Mouse (Mus musculus) liver, embryonic 16.5 days (tissue): ENCODE data around the gene Nrp2. TPM values are rescaled to one million over a fixed set of nuclear protein-coding genes. Genes with fewer than 3 reads are reported as not detected.

Experiments used
- ATAC-seq: fragments of 200-750 bp; cut with Nextera tagmentation; 2 replicates; pipeline ENCODE4 v1.8.0; 2017; ENCODE audit warnings: low read depth, mild to moderate bottlenecking, moderate number of reproducible peaks, moderate library complexity
- H3K27ac ChIP-seq: fragments of 300-500 bp; sonication (generic); 2 replicates; pipeline ENCODE4 v1.5.1; 2014; ENCODE audit warnings: mild to moderate bottlenecking, low read length
- H3K27me3 ChIP-seq: fragments of 300-500 bp; sonication (generic); 2 replicates; pipeline ENCODE4 v1.6.1; 2014; ENCODE audit warnings: low read depth, low read length, mixed read lengths; ENCODE audit not compliant: control insufficient read depth, insufficient read depth
- H3K36me3 ChIP-seq: fragments of 300-500 bp; sonication (generic); 2 replicates; pipeline ENCODE4 v1.6.1; 2014; ENCODE audit warnings: mild to moderate bottlenecking; ENCODE audit not compliant: control insufficient read depth, insufficient read depth
- H3K4me1 ChIP-seq: fragments of 300-500 bp; sonication (generic); 2 replicates; pipeline ENCODE4 v1.6.1; 2014; ENCODE audit warnings: low read depth, low read length, mixed read lengths; ENCODE audit not compliant: control insufficient read depth
- H3K4me2 ChIP-seq: fragments of 300-500 bp; sonication (generic); 2 replicates; pipeline ENCODE4 v1.6.1; 2014; ENCODE audit warnings: low read depth, low read length, mixed read lengths
- H3K4me3 ChIP-seq: fragments of 300-500 bp; sonication (generic); 2 replicates; pipeline ENCODE4 v1.5.1; 2014; ENCODE audit warnings: low read depth, mild to moderate bottlenecking, low read length
- H3K9ac ChIP-seq: fragments of 300-500 bp; sonication (generic); 2 replicates; pipeline ENCODE4 v1.6.1; 2014; ENCODE audit warnings: low read depth, low read length
- H3K9me3 ChIP-seq: fragments of 300-500 bp; sonication (generic); replicated peaks from 2 replicates; pipeline ENCODE4 v1.6.1; 2016; ENCODE audit warnings: low read length; ENCODE audit not compliant: control insufficient read depth
- WGBS: fragments of 180-500 bp; shearing (Covaris S2); extraction: QIAGEN DNeasy Blood & Tissue Kit; methylation state at CpG from one replicate; pipeline ENCODE4 v1.1.7; 2014; ENCODE audit not compliant: insufficient replicate concordance; 5-methylcytosine and 5-hydroxymethylcytosine counted together
- polyA plus RNA-seq: library from polyadenylated mRNA; unstranded; fragments of >200 nt; fragmentation: Nextera tagmentation; extraction: Ambion mirVana; gene quantifications from 2 replicates; pipeline ENCODE4 v1.2.1, GENCODE M21; 2015

Nrp2 gene
- polyA plus RNA-seq, 1 experiment from 2014 or later: 0.91 TPM

GRCm38 (mm10) chr1:62725032-62725678 is 22.1 kb downstream of the Nrp2 start:
- no peak overlapping the region for H3K27ac ChIP-seq
- H3K9me3 ChIP-seq: no peaks in the 10 kb centered on the region
- H3K9ac ChIP-seq: no peak overlapping the region
- no peaks in the 10 kb centered on the region for H3K27me3 ChIP-seq
- WGBS: 49% methylated on average over 10 of the region's 10 CpGs
- no peak overlapping the region for H3K4me3 ChIP-seq
- no peaks in the 10 kb centered on the region for H3K36me3 ChIP-seq
- peaks cover 4% of the 10 kb centered on the region for H3K4me1 ChIP-seq
- peak; percentile 9; the same call in 1 of the 2 replicates for ATAC-seq
- H3K4me2 ChIP-seq: no peak overlapping the region

DNA sequence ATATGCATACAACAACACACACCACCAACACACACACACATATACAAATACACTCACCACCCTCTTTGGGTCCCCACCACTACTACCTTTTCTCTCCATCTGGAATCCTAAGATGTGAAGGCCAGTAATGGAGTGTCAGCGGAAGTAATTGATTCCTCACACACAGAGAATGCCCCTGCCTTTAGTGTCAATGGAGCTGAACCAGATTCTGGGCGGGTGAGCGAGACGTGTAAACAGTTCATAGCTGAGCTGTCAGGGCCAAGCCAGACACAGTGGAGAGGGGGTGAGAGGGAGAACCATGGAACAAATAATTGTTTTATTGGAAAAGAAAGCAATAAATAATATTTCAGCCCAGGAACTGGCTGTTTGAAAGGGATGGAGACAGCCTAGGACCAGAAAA is 24.1 kb downstream of the Nrp2 start:
- Histone ChIP-seq H3K4me2 (no peak overlapping the region), H3K4me3 (no peak overlapping the region), H3K27ac (no peak overlapping the region), H3K9me3 (no peaks in the 10 kb centered on the region), H3K4me1 (peaks cover 2% of the 10 kb centered on the region; the same call in 1 of the 2 replicates), H3K27me3 (no peaks in the 10 kb centered on the region), H3K36me3 (no peaks in the 10 kb centered on the region), H3K9ac (no peak overlapping the region)
- no peak for ATAC-seq
- WGBS: 69% methylated on average over 4 of the region's 4 CpGs

DNA sequence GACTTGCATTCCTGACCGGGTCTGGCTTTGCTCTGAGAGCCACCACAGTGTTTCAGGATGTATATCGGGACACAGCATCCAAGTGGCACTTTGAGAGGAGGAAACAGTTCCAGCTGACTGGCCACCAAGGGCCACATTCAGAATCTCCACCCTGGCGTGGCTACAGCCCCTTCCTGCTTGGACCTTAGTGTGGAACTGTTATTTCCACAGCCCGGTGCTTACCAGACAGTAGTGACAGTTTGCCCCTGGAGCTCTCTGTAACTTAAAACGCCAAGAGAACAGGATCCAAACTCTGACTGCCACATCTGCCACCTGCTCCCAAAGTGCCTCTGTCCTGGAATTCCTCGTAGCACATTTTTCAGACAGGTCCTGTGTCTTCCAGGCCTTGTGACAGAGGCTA is 25.3 kb downstream of the Nrp2 start:
- Histone ChIP-seq H3K9me3 (no peaks in the 10 kb centered on the region), H3K4me1 (peaks cover 2% of the 10 kb centered on the region; the same call in 1 of the 2 replicates), H3K27me3 (no peaks in the 10 kb centered on the region), H3K27ac (no peak overlapping the region), H3K9ac (no peak overlapping the region), H3K4me2 (no peak overlapping the region), H3K36me3 (no peaks in the 10 kb centered on the region), H3K4me3 (no peak overlapping the region)
- no peak for ATAC-seq
- 47% methylated on average over 6 of the region's 6 CpGs for WGBS

DNA sequence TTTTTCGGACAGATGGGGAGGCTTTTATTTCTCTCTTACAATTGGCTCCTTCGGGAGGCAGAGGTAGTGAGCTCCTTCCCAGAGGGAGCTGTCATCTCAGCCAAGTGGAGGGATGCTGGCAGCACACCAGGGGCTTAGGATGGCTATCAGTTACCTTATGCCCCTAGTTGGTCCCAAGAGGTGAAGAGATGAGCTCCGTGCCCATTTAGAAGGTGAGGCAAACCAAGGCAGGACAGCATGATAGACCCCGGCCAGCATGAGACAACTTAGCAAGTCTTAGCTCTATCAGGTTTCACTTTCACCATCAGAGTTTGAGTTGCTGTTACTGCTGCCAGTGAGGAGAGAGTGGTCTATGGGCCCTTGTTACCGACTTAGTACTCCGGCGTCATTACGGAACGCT is 25.8 kb downstream of the Nrp2 start:
- Histone ChIP-seq H3K4me1 (peaks cover 2% of the 10 kb centered on the region; the same call in 1 of the 2 replicates), H3K4me3 (no peak overlapping the region), H3K27ac (no peak overlapping the region), H3K4me2 (no peak overlapping the region), H3K27me3 (no peaks in the 10 kb centered on the region), H3K9ac (no peak overlapping the region), H3K36me3 (no peaks in the 10 kb centered on the region), H3K9me3 (no peaks in the 10 kb centered on the region)
- WGBS: 64% methylated on average over 9 of the region's 9 CpGs
- no peak for ATAC-seq

GRCm38 (mm10) chr1:62729345-62730150 is 26.5 kb downstream of the Nrp2 start:
- no peak for ATAC-seq
- no peak overlapping the region for H3K4me2 ChIP-seq
- no peaks in the 10 kb centered on the region for H3K27me3 ChIP-seq
- no peak overlapping the region for H3K4me3 ChIP-seq
- no peaks in the 10 kb centered on the region for H3K9me3 ChIP-seq
- no peak overlapping the region for H3K27ac ChIP-seq
- H3K4me1 ChIP-seq: peaks cover 2% of the 10 kb centered on the region; the same call in 1 of the 2 replicates
- H3K9ac ChIP-seq: no peak overlapping the region
- 39% methylated on average over 13 of the region's 13 CpGs for WGBS
- no peaks in the 10 kb centered on the region for H3K36me3 ChIP-seq

DNA sequence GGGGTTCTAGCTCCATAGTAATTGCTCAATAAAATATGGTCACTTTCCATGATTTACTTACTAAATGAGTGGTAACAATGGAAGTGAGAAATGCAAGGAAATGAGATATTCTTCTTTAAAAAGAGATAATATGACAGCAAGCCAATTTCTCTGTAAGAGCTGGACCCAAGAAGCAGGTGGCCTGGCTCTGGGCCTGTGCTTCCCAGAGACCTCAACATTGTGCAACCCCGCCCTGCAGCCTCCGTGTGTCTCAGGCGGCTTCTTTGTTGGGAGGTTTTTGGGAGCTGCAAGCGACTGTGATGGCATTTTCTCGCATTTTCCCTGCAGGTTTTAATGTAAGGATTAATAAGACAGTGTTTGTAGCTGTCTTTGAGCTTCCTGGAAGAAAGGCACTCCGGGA is 29.0 kb downstream of the Nrp2 start:
- no peak for ATAC-seq
- no peak overlapping the region for H3K27ac ChIP-seq
- 69% methylated on average over 6 of the region's 6 CpGs for WGBS

GRCm38 (mm10) chr1:62734420-62734931 is 31.4 kb downstream of the Nrp2 start:
- Histone ChIP-seq H3K4me2 (no peak overlapping the region), H3K9me3 (no peaks in the 10 kb centered on the region), H3K4me3 (no peak overlapping the region), H3K27ac (no peak overlapping the region), H3K9ac (no peak overlapping the region), H3K36me3 (no peaks in the 10 kb centered on the region), H3K27me3 (no peaks in the 10 kb centered on the region), H3K4me1 (no peaks in the 10 kb centered on the region)
- 51% methylated on average over 5 of the region's 5 CpGs for WGBS
- no peak for ATAC-seq

More for the DNA sequence above, 29.0 kb downstream of the Nrp2 start:
- H3K4me3 ChIP-seq: no peak overlapping the region
- H3K9ac ChIP-seq: no peak overlapping the region
- H3K4me2 ChIP-seq: no peak overlapping the region
- no peaks in the 10 kb centered on the region for H3K9me3 ChIP-seq
- no peaks in the 10 kb centered on the region for H3K27me3 ChIP-seq
- no peaks in the 10 kb centered on the region for H3K4me1 ChIP-seq
- H3K36me3 ChIP-seq: no peaks in the 10 kb centered on the region

GRCm38 (mm10) chr1:62734980-62735379 is 31.9 kb downstream of the Nrp2 start:
- Histone ChIP-seq H3K4me2 (no peak overlapping the region), H3K4me3 (no peak overlapping the region), H3K4me1 (no peaks in the 10 kb centered on the region), H3K36me3 (no peaks in the 10 kb centered on the region), H3K27ac (no peak overlapping the region), H3K9me3 (no peaks in the 10 kb centered on the region), H3K9ac (no peak overlapping the region), H3K27me3 (no peaks in the 10 kb centered on the region)
- no peak for ATAC-seq
- 71% methylated on average over 4 of the region's 4 CpGs for WGBS

DNA sequence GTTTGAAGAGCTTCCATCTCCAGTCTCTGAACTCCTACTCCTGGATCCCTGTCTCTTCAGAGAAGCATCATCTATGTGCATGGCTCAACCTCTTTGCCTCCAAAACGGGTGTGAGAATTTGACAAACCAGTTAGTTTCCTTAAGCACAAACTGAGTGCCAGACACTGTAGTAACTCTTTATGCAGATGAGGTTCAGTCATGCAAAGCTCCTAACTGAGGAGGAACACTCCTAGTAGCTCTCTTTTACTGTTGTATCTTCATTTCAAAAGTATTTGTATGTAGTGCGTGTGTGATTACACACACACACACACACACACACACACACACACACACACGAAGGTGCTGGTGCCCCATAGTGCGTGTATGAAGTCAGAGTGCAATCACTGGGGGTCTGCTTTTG is 32.8 kb downstream of the Nrp2 start:
- Histone ChIP-seq H3K27ac (no peak overlapping the region), H3K27me3 (no peaks in the 10 kb centered on the region), H3K36me3 (no peaks in the 10 kb centered on the region), H3K4me1 (no peaks in the 10 kb centered on the region), H3K4me3 (no peak overlapping the region), H3K4me2 (no peak overlapping the region), H3K9ac (no peak overlapping the region), H3K9me3 (no peaks in the 10 kb centered on the region)
- no peak for ATAC-seq
- WGBS: 56% methylated on average over 4 of the region's 4 CpGs
